Mouse (Mus musculus): ENCODE data around the gene Tcf12. TPM values are rescaled to one million over a fixed set of nuclear protein-coding genes. Genes with fewer than 3 reads are reported as not detected.

The Tcf12 gene
- total RNA-seq (2021), result 10 to 100 TPM; 77.3 to 81.9 TPM

DNA sequence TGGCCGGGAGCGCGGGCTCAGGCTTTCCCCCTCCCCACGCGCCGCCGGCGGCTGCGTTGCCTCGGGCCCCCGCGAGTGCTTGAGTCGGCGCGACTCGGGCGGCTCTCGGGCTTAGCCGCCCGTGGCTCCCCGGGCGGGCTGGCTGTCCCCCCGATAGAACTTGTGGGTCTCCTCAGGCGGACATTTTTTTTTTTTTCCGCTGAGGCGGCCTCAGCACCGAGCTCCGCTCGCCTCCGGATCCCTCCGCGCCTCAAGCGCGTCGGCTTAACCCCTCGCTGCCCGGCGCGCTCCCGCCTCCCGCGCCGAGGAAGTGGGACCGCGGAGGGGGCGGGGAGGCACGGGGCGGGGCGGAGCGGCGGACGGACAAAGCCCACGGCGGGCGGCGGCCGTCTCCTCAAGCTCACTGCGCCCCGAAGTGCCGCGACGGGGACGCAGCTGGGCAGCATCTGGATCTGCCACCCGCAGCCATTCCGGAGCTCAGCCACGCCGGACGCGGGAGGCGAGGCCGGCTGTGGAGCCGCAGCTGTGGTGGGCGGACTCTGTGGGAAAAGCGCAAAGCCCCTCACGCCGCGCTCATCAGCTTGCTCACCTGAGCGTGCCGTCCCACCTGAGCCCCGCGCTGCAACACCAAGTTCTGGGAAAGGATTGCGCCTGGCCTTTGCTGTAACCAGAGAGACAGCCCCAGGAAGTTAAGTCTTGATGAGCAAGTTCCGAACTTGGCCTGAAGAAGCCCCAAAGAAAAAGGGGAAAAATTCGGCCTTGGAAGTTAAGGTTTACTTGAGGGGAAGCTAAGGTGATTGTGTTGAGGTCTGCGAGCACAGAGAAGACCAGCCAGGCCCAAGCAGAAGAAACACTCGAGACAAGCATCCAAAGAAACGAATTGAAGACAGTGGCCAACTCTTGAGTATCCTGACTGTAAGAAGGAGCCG, at the start of gene Tcf12:
Gene Tcf12, minus strand, starts transcription at position 250 of the 929 bp plus-strand sequence.
- peak; percentile 90 for DNase-seq

DNA sequence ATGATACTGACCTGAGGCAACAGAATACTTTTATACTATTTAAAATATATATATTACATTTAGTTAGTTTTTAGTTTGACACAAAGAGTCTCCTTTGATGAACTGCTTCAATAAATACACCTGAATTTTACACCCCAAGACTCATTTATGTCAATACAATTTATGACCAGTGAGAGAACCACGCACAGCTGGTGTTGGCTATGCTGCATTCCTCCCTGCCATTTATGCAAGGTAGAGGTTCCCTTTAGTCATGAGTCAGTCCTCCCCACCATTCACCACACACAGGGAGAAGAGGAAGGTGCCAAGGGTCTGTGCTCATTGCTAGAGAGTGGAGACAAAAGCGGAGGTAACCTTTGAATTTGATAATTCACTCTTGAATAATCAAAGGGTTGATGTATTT, 46.7 kb upstream of the Tcf12 start:
- DNase-seq, result no peak

DNA sequence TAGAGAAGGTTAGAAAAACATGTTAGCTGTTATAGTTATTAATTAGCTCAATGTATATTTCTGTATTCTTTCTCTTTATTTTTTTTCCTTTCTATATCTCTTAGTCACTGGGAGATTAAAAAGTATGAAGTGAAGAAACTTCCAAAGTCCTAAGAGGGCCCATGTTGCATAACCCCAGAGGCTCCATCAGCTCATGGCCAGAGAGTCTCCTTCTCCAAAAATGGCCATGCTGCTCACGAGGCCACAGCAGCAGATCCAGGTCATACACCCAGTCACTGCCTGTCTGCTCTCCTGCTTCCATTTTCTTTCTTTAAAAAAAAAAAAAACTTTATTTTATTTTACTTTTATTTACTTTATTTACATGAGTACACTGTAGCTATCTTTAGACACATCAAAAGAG, 45.4 kb upstream of the Tcf12 start:
- DNase-seq, result no peak

DNA sequence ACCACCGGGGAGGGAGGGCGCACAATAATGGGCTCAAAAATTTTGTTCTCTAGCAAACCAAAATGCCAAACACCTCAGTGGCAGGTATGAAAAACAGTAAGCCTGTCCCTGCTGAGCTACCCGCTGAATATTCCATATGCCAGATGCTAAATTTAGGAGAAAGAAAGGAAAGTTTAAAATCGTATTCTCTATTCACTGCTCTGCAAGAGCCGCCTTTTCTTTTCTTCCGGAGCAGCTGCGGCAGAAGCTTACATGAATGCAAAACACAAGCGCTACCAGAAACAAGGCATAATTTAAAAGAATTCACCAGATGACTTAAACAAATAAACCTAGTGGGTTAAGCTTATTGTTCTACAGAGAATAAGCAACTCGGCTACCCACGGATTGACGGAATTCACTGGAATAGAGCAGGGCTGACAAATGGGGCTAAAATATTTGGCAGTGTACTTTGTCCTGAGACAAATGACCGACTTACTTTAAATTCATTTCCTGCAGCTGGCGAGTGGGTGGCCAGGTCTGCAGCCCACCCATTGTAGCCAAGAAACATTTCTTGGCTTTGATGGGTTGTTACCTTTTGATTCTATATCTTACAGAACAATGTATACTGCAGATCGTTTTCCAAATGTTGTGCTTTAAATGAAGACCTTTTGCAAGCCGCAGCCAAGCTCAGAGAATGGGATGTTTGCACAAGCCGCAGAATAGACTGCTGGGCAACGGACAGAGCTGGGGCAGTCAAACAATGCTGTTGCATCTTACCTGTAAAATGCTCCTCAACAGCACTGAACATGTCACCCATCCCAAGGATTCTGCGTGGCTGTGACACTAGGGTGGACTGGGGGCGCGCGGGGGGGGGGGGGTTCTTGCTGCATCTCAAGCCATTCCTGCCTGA, 43.8 kb upstream of the Tcf12 start:
- no peak for DNase-seq

DNA sequence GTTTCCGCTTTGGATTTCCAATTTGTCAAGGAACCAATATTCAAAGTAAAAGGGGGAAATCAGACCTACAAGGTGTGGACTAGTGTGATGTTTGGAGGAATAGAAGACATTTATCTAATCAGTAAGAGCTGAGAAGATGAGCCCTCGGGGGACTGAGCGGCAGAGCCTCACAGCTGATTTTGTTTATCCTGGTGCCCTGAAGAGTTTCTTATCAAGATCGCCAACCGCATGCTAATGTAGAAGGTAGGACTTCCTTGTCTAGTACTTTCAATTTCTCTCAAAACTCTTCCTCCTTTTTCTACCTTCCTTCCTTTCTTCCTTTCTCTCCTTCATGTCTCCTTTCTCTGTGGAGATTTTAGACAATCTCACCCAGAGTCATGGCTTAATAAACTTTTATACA, 32.5 kb upstream of the Tcf12 start:
- no peak for DNase-seq

DNA sequence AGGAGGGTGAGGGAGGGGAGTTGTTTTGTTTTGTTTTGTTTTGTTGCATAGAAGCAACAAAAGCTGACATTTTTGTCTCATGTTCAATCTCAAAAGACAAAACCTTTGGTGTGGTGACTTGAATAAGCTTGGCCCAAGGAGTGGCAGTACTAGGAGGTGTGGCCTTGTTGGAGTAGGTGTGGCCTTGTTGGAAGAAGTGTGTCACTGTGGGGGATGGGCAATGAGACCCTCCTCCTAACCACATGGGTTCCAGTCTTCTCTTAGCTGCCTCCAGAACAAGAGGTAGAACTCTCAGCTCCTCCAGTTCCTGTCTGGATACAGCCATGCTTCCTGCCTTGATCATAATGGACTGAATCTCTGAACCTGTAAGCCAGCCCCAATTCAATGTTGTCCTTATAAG, 26.2 kb upstream of the Tcf12 start:
- DNase-seq, result no peak

DNA sequence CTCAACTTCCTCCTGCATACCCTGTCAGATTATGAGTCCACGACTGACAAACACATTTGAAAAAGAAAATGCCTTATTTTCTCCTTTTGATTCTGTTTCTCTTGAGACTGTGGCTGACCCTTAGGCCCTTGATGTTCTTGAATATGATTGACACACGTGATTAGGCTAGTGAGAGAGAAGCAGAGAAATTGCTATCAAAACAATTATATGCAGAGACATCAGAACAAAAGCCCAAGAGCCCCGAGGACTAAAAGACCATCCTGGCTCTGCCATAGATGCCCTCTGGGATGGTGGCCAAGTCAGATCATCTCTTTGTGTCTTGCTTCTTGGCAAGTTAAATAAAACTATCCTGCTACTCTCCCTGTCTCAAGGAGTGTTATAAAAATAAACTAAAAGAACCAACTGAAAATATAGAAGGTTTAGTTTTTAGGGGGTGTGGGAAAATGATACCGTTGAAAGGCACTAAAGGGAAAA, 22.1 kb upstream of the Tcf12 start:
- peak; percentile 11 for DNase-seq

DNA sequence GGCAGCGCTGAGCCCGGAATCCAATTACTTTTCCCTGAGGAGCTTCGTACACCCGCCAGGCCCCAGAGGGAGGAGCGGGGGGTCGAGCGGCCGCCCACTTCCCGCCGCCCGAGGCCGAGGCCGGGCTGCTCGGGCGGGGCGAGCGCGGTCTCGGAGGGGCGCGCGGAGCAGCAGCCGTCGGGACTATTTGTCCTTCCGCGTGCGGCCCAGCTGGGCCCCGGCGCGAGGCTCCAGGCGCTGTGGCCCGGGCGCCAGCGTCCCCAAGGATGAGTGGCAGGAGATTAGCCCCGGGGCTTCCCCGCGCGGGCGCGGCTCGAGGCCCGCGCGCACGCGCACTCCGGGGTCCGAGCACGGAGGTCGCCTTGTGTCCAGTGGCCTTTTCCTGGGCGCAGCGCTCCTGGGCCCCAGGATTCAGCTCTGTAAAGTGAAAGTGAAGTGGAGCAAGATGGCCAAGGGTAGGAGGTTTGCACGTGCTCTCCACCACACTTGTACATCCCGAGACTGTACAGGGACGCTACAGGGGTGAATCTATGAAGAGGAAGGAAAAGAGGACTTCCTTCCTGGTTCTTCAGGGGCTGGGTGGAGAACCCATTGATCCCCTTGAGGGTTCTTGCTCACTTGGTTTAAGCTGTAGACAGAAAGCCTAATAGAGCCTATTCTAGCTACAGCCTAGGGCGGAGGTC, 21.6 kb upstream of the Tcf12 start:
- peak; percentile 93 for DNase-seq

DNA sequence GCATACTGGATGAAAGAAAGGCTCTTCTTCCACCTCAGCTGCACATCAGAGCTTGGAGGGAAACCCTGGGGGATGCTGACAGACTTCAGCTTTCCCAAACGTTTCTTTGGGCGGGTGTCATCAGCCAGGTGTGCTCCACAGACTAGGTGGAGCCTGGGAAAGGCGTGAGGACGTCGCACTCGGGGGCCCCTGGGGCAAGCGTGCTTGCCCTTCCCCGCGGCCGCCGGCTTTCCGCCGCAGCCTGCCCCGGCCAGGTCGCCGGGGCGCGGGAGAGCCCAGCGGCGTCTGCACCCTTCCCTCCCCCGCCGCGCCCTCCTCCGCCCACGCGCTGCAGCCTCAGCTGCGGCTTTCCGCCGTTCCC, 21.0 kb upstream of the Tcf12 start:
- DNase-seq, result no peak

DNA sequence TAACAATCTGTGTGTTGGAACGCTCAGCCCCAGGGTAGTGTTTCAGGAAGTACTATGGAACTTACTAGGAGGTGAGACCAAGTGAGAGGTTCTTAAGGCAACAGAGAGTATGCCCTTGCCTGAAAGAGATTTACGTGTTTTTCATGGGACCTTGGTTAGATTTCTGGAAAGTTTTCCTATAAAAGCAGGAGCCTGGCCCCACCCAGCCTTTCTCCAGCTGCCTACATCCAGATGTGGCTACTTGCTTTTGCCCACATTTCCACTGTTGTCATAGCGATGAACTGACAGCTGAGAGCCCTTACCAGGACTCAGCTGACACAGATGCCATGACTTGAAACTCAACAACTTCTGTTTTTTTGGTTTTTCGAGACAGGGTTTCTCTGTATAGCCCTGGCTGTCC, 18.2 kb upstream of the Tcf12 start:
- no peak for DNase-seq

DNA sequence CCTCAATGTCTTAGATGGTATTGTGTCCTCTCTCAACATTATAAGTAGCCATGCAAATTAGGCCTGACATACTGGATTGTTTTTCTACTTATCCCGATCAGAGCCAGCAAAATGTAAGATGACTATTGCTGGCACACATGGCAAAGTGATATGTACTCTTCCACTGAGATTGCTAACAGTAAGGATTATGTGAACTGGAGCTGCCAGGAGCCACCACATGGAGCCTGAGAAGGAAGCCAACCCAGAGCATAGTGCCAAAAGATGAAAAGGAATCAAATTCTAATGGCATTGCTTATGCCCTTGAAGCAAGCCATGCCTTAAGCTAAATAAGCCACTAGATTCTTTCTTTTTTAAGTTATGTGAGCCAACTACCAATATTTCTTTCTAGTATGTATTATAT, 13.8 kb upstream of the Tcf12 start:
- DNase-seq, result no peak

DNA sequence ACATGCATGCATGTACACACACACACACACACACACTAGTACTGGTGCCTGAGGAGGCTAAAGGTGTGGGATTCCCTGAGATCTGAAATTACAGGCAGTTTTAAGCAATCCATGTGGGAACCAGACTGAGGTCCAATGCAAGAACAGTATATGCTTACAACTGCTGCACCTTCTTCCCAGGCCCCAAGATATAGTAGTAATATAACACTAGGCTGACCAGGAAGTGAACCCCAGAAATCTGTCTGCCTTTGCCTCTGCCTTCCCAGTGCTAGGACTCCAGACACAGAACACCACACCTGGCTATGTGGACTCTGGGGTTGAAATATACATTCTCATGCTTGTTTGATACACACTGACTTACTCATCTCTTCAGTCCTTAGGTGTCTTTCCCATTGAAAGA, 6.8 kb upstream of the Tcf12 start:
- no peak for DNase-seq

DNA sequence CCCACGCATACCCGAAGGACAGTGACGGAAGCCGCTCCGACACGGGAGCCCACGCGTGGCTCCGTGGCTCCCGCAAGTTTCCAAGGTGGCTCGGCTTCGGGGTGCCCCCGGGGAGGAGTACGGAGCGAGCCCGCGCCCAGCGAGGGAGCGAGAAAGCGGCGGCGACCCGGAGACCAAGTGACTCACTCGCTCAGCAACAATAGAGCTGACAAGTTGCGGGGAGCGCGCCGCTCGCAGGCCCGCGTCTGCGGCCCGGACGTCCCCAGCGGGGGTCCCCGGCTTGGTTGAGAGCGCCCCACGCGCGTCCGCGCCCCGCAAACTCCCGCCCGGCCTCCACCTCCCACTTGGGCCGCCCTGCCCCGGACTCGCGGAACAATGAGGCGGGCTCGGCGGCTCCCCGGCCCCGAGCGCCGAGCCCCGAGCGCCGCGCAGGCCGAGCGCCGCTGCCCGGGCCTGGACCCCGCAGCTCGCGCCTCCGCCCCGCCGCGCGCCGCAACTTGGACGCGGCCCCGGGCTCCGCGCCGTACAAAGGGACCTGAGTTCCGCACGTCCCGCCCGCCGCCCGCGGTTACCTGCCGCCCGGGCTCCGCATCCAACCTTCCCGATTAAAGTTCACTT, 558 bp downstream of the Tcf12 start:
- DNase-seq, result peak; percentile 70

DNA sequence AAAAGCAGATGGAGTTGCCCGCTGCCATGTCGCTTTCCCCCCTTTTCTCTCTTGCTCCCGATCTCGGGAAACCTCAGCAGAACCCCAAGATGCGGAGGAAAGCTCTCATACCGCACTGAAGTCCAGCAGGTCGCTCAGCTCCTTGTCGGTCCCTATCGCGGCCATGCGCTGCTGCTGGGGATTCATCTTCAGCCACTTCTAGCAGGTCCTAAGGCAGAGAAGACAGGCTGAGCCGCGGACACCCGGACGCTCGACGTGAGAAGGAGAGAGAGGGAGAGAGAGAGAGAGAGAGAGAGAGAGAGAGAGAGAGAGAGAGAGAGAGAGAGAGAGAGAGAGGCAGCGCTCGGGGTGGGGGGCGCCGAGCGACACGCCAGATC, 1.1 kb downstream of the Tcf12 start:
- peak; percentile 52 for DNase-seq

DNA sequence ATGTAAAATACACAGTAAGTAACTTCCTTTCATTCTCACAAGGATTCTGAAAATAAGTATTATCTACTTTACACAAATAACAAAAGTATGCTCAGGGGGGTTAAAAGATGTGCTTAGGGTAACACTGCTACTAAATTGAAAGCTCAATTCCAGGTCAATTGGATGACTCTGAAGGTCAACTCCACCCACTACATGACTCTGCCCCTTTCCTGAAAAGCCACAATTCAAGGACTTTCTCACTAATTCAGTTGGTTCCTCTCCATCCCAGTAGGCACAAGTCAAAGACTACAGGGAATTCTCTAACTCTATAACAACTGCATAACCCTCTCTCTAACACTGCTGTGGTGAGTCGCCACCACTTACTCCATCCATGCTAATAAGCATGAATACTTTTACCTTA, 8.2 kb downstream of the Tcf12 start:
- DNase-seq, result no peak

DNA sequence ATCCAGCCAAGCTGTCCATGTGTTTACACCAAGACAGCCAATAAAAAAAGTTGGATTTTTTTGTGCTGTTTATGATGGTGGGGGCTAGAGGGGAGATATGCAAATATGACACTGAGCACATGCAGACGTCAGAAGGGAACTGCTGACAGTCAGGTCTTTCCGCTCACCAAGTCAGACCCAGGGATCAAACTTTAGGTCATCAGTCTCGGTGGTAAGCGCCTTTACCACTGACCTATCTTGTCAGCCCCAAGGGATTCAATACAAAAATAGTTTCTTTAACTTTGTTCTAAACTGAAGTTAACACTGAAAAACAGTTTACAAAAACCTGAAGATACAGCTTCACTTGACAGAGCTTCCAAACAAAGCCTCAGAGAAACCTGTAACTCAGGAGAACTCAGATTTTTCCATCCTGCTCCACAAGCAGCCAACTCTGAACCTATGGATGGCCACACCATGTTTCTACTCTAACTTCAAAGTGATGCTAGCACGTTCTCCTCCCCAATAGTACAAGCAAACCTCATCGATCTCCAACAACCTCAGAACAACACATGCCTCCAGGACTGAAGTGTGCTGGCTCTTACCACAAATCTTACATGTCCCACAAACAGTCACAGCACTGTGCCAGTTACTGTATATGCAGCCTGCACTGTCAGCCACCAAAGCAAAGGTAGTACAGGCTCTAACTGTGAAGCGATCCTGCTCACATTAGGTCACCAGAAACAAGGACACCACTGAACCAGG, 11.6 kb downstream of the Tcf12 start:
- DNase-seq, result no peak

DNA sequence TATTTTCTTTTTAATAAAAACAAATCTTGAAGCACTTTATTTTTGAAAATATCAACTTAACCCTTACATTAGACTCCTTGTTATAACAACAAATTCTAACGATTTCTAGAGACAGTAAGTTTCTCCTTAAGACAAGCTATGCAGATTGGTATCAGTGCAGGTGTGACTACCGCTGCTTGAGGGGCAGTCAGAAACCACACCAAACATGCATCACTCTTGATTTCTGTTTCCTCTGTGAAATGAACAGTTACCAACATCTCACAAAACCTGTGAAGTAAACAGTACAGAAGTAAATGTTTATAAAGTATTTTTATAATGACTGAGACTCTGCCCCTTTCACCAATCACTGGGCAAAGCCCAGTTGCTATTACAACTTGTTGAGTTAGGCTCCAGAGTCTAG, 13.6 kb downstream of the Tcf12 start:
- DNase-seq, result no peak

DNA sequence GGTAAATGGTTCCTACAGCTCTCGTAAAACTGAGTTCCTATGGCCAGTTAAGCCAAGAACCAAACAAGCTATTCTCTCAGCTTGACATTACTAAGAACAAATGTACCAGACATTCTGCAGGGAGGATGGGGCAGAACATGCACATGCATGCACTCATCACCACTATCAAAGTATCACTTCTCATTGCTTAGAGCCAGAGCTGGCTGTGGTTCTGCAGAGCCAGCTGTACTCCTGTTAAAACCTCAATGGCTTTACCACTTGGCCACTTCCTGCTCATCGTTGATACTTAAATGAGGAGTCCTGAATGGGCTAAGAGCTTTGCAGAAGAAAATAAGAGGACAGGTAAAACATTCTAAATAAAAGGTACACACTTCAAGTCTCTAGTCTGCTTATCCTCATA, 14.6 kb downstream of the Tcf12 start:
- DNase-seq, result no peak

DNA sequence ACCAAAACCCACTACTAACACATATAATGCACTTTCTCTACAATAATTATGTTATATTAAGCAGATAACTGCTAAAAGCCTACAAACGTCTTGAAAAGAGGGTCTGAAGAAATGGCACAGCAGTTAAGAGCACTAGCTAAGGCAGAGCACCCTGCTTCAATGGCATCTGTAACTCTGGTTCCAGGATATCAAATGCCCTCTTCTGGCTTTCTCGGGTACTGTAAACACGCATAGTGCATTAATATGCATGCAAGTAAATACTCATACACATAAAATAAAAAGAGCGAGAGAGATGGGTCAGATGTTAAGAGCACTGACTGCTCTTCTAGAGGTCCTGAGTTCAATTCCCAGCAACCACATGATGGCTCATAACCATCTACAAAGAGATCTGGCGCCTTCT, 17.0 kb downstream of the Tcf12 start:
- no peak for DNase-seq

DNA sequence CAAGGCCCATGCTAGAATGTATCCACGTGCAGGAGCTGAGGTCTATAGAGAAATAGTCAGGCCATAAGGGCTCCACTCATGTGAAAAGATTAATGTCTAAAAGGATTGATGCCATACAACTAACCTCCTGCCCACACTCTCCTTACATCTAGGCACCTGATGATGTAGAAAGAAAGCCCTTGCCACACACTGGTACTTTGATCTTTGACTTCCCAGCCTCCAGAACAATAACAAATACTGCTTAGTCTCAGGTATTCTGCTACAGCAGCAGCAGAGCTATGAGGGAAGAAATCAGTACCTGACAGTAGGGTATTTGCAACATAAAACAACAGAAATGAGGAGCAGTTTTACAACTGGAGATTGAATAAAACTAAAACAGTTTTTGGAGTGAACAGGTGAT, 19.5 kb downstream of the Tcf12 start:
- DNase-seq, result no peak

DNA sequence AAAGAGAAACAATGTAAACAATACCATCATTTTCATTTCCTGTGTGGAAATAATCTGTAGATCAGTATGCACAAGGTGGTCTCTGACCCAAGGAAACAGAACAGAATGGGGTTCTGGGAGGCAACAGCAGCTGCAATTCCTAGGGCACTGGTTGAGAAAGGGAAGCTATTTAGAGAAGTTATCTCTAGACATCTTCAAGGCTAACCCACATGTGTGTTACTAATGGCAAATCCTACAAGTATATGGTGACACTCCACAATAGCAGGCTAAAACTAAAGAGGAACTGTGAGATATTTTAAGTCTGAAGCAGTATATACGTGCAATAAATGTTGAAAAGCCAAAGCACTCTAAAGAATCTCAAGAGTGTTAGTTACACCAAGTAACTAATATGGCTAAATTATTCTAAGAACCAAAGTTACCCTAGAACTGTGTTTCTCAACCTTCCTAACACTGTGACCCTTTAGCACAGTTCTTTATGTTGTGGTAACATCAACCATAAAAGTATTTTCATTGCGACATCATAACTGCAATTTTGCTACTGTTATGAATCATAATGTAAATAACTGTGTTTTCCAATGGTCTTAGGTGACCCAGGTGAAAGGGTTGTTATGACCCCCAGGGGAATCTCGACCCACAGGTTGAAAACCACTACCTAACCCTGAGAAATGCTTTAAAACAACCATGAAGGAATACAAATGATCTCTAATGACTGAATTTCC, 22.6 kb downstream of the Tcf12 start:
- no peak for DNase-seq
